Mouse (Mus musculus) hindbrain, embryonic 13.5 days (tissue): ENCODE data around the gene Nat9. TPM values are rescaled to one million over a fixed set of nuclear protein-coding genes. Genes with fewer than 3 reads are reported as not detected.

Experiments used
- ATAC-seq: fragments of 200-750 bp; cut with Nextera tagmentation; 2 replicates; pipeline ENCODE4 v1.8.0; 2017; ENCODE audit warnings: moderate TSS enrichment; ENCODE audit not compliant: low FRiP score
- H3K27ac ChIP-seq: fragments of 300-500 bp; sonication (generic); 2 replicates; pipeline ENCODE4 v1.5.1; 2015; ENCODE audit warnings: inconsistent platforms, mild to moderate bottlenecking, moderate library complexity
- H3K27me3 ChIP-seq: fragments of 300-500 bp; sonication (generic); 2 replicates; pipeline ENCODE4 v1.6.1; 2015; ENCODE audit warnings: mild to moderate bottlenecking, inconsistent platforms
- H3K36me3 ChIP-seq: fragments of 300-500 bp; sonication (generic); 2 replicates; pipeline ENCODE4 v1.6.1; 2015; ENCODE audit warnings: mild to moderate bottlenecking, inconsistent platforms
- H3K4me1 ChIP-seq: fragments of 300-500 bp; sonication (generic); replicated peaks from 2 replicates; pipeline ENCODE4 v1.6.1; 2015; ENCODE audit warnings: inconsistent platforms
- H3K4me2 ChIP-seq: fragments of 300-500 bp; sonication (generic); 2 replicates; pipeline ENCODE4 v1.6.1; 2015; ENCODE audit warnings: inconsistent platforms, mild to moderate bottlenecking, moderate library complexity
- H3K4me3 ChIP-seq: fragments of 300-500 bp; sonication (generic); 2 replicates; pipeline ENCODE4 v1.5.1; 2015; ENCODE audit warnings: mild to moderate bottlenecking, inconsistent platforms
- H3K9ac ChIP-seq: fragments of 300-500 bp; sonication (generic); 2 replicates; pipeline ENCODE4 v1.6.1; 2015; ENCODE audit warnings: mild to moderate bottlenecking, inconsistent platforms
- H3K9me3 ChIP-seq: fragments of 300-500 bp; sonication (generic); 2 replicates; pipeline ENCODE4 v1.6.1; 2016; ENCODE audit warnings: inconsistent platforms
- WGBS: fragments of 180-500 bp; shearing (Covaris S2); methylation state at CpG from one replicate; pipeline ENCODE4 v1.1.7; 2015; 5-methylcytosine and 5-hydroxymethylcytosine counted together
- polyA plus RNA-seq: library from polyadenylated mRNA; unstranded; fragments of >200 nt; fragmentation: Nextera tagmentation; extraction: Ambion mirVana; gene quantifications from 2 replicates; pipeline ENCODE4 v1.2.1, GENCODE M21; 2015

Gene Nat9
- polyA plus RNA-seq, 1 experiment from 2014 or later = 22.0 TPM

- Histone ChIP-seq H3K36me3 (no peaks in the 10 kb centered on the region; the same call in 1 of the 2 replicates), H3K27ac (no peak overlapping the region), H3K4me1 (peaks cover 79% of the 10 kb centered on the region), H3K9me3 (no peaks in the 10 kb centered on the region), H3K4me2 (no peak overlapping the region), H3K9ac (no peak overlapping the region), H3K27me3 (peaks cover 28% of the 10 kb centered on the region), H3K4me3 (no peak overlapping the region)
- no peak for ATAC-seq
- WGBS = 48% methylated on average over 6 of the region's 6 CpGs
These were observed 37.6 kb upstream of the Nat9 start for GRCm38 (mm10) chr11:115225301-115225700.

GRCm38 (mm10) chr11:115224889-115225288 is 37.2 kb upstream of the Nat9 start:
- H3K4me2 ChIP-seq = no peak overlapping the region
- H3K9ac ChIP-seq = no peak overlapping the region
- no peaks in the 10 kb centered on the region for H3K9me3 ChIP-seq
- no peak for ATAC-seq
- peaks cover 28% of the 10 kb centered on the region for H3K27me3 ChIP-seq
- peaks cover 76% of the 10 kb centered on the region for H3K4me1 ChIP-seq
- WGBS = 41% methylated on average over 8 of the region's 8 CpGs
- H3K36me3 ChIP-seq = no peaks in the 10 kb centered on the region; the same call in 1 of the 2 replicates
- no peak overlapping the region for H3K27ac ChIP-seq
- no peak overlapping the region for H3K4me3 ChIP-seq

GRCm38 (mm10) chr11:115223877-115224276 is 36.2 kb upstream of the Nat9 start:
- H3K4me1 ChIP-seq = peaks cover 66% of the 10 kb centered on the region
- WGBS = 73% methylated on average over 6 of the region's 6 CpGs
- no peak overlapping the region for H3K27ac ChIP-seq
- no peak overlapping the region for H3K4me2 ChIP-seq
- peaks cover 27% of the 10 kb centered on the region for H3K27me3 ChIP-seq
- H3K9ac ChIP-seq = no peak overlapping the region; the same call in 1 of the 2 replicates
- no peak for ATAC-seq
- H3K36me3 ChIP-seq = no peaks in the 10 kb centered on the region; the same call in 1 of the 2 replicates
- H3K4me3 ChIP-seq = no peak overlapping the region
- no peaks in the 10 kb centered on the region for H3K9me3 ChIP-seq

GRCm38 (mm10) chr11:115223451-115223850 is 35.8 kb upstream of the Nat9 start:
- Histone ChIP-seq H3K9ac (0 out of 2 replicates have a peak overlapping the region, but pooled peaks have one; percentile 3), H3K9me3 (no peaks in the 10 kb centered on the region), H3K4me1 (peaks cover 63% of the 10 kb centered on the region), H3K27me3 (peaks cover 24% of the 10 kb centered on the region), H3K27ac (no peak overlapping the region), H3K36me3 (no peaks in the 10 kb centered on the region; the same call in 1 of the 2 replicates), H3K4me2 (no peak overlapping the region), H3K4me3 (no peak overlapping the region)
- ATAC-seq = no peak
- WGBS = 73% methylated on average over 11 of the region's 11 CpGs

- no peaks in the 10 kb centered on the region for H3K9me3 ChIP-seq
- peaks cover 63% of the 10 kb centered on the region for H3K4me1 ChIP-seq
- no peak overlapping the region for H3K9ac ChIP-seq
- no peak overlapping the region for H3K4me2 ChIP-seq
- no peak overlapping the region for H3K4me3 ChIP-seq
- H3K36me3 ChIP-seq = no peaks in the 10 kb centered on the region; the same call in 1 of the 2 replicates
- WGBS = 53% methylated on average over 5 of the region's 5 CpGs
- no peak for ATAC-seq
- no peak overlapping the region for H3K27ac ChIP-seq
- peaks cover 26% of the 10 kb centered on the region for H3K27me3 ChIP-seq
These were observed 34.9 kb upstream of the Nat9 start for GRCm38 (mm10) chr11:115222570-115222969.

GRCm38 (mm10) chr11:115222077-115222476 is 34.4 kb upstream of the Nat9 start:
- no peak overlapping the region for H3K4me3 ChIP-seq
- H3K27me3 ChIP-seq = peaks cover 26% of the 10 kb centered on the region
- no peak overlapping the region for H3K27ac ChIP-seq
- no peaks in the 10 kb centered on the region for H3K9me3 ChIP-seq
- no peak for ATAC-seq
- H3K36me3 ChIP-seq = no peaks in the 10 kb centered on the region; the same call in 1 of the 2 replicates
- H3K4me1 ChIP-seq = peaks cover 63% of the 10 kb centered on the region
- whole genome bisulfite sequencing = 53% methylated on average over 12 of the region's 12 CpGs
- no peak overlapping the region for H3K4me2 ChIP-seq
- no peak overlapping the region for H3K9ac ChIP-seq

GRCm38 (mm10) chr11:115219685-115220084 is 32.0 kb upstream of the Nat9 start:
- H3K27ac ChIP-seq = no peak overlapping the region
- H3K4me3 ChIP-seq = no peak overlapping the region
- H3K4me1 ChIP-seq = peaks cover 43% of the 10 kb centered on the region
- peaks cover 20% of the 10 kb centered on the region for H3K27me3 ChIP-seq
- no peak for ATAC-seq
- H3K9ac ChIP-seq = no peak overlapping the region
- H3K9me3 ChIP-seq = no peaks in the 10 kb centered on the region
- H3K36me3 ChIP-seq = peaks cover 9% of the 10 kb centered on the region
- no peak overlapping the region for H3K4me2 ChIP-seq
- WGBS = 94% methylated on average over 10 of the region's 10 CpGs

- Histone ChIP-seq H3K4me1 (peaks cover 43% of the 10 kb centered on the region), H3K4me3 (no peak overlapping the region), H3K4me2 (no peak overlapping the region), H3K9me3 (no peaks in the 10 kb centered on the region), H3K27me3 (peaks cover 18% of the 10 kb centered on the region), H3K27ac (no peak overlapping the region), H3K9ac (no peak overlapping the region), H3K36me3 (peaks cover 12% of the 10 kb centered on the region)
- no peak for ATAC-seq
- WGBS = 86% methylated on average over 9 of the region's 9 CpGs
These were observed 31.6 kb upstream of the Nat9 start for GRCm38 (mm10) chr11:115219263-115219662.

GRCm38 (mm10) chr11:115217439-115218410 is 30.1 kb upstream of the Nat9 start:
- H3K4me1 ChIP-seq = peaks cover 36% of the 10 kb centered on the region
- H3K36me3 ChIP-seq = peaks cover 12% of the 10 kb centered on the region
- ATAC-seq = peak; percentile 58; the same call in 1 of the 2 replicates
- WGBS = 56% methylated on average over 18 of the region's 18 CpGs
- H3K4me2 ChIP-seq = no peak overlapping the region
- H3K9ac ChIP-seq = 0 out of 2 replicates have a peak overlapping the region, but pooled peaks have one; percentile 13
- no peaks in the 10 kb centered on the region for H3K9me3 ChIP-seq
- H3K27me3 ChIP-seq = peaks cover 17% of the 10 kb centered on the region; the same call in 1 of the 2 replicates
- peak overlapping the region; percentile 69 for H3K27ac ChIP-seq
- H3K4me3 ChIP-seq = no peak overlapping the region

GRCm38 (mm10) chr11:115215123-115215522 is 27.5 kb upstream of the Nat9 start:
- no peak for ATAC-seq
- WGBS = 53% methylated on average over 5 of the region's 5 CpGs

GRCm38 (mm10) chr11:115212116-115212515 is 24.5 kb upstream of the Nat9 start:
- peaks cover 17% of the 10 kb centered on the region; the same call in 1 of the 2 replicates for H3K27me3 ChIP-seq
- H3K27ac ChIP-seq = no peak overlapping the region
- 41% methylated on average over 13 of the region's 13 CpGs for WGBS
- no peak overlapping the region for H3K9ac ChIP-seq
- no peaks in the 10 kb centered on the region for H3K9me3 ChIP-seq
- ATAC-seq = no peak
- peaks cover 27% of the 10 kb centered on the region for H3K36me3 ChIP-seq
- H3K4me2 ChIP-seq = no peak overlapping the region
- no peak overlapping the region for H3K4me3 ChIP-seq
- H3K4me1 ChIP-seq = peaks cover 58% of the 10 kb centered on the region

More at GRCm38 (mm10) chr11:115215123-115215522, 27.5 kb upstream of the Nat9 start:
- H3K4me3 ChIP-seq = no peak overlapping the region
- peaks cover 44% of the 10 kb centered on the region for H3K4me1 ChIP-seq
- no peak overlapping the region for H3K9ac ChIP-seq
- H3K27ac ChIP-seq = no peak overlapping the region
- H3K36me3 ChIP-seq = peaks cover 12% of the 10 kb centered on the region
- H3K9me3 ChIP-seq = no peaks in the 10 kb centered on the region
- H3K4me2 ChIP-seq = no peak overlapping the region
- H3K27me3 ChIP-seq = peaks cover 19% of the 10 kb centered on the region; the same call in 1 of the 2 replicates

- Histone ChIP-seq H3K4me1 (peaks cover 75% of the 10 kb centered on the region), H3K27me3 (peaks cover 18% of the 10 kb centered on the region), H3K36me3 (peaks cover 39% of the 10 kb centered on the region), H3K4me2 (no peak overlapping the region), H3K9ac (0 out of 2 replicates have a peak overlapping the region, but pooled peaks have one; percentile 6), H3K9me3 (no peaks in the 10 kb centered on the region), H3K4me3 (no peak overlapping the region), H3K27ac (no peak overlapping the region)
- WGBS = 76% methylated on average over 7 of the region's 7 CpGs
- no peak for ATAC-seq
These were observed 22.3 kb upstream of the Nat9 start for GRCm38 (mm10) chr11:115209958-115210357.
